Mouse (Mus musculus) spleen, adult 2 months (tissue): Measurements from ENCODE around the gene Slc38a1.

Experiments used
- CTCF ChIP-seq: fragments of 200-500 bp; IDR thresholded peaks from 2 replicates; pipeline ENCODE4 v1.5.1; 2011; ENCODE audit warnings: mild to moderate bottlenecking, inconsistent platforms; ENCODE audit not compliant: insufficient read depth, insufficient read length, insufficient replicate concordance; ENCODE audit errors: extremely low read depth
- POLR2A ChIP-seq: fragments of 200-500 bp; IDR thresholded peaks from 2 replicates; pipeline ENCODE4 v1.6.1; 2011; ENCODE audit warnings: low read depth, low read length, inconsistent platforms

DNA sequence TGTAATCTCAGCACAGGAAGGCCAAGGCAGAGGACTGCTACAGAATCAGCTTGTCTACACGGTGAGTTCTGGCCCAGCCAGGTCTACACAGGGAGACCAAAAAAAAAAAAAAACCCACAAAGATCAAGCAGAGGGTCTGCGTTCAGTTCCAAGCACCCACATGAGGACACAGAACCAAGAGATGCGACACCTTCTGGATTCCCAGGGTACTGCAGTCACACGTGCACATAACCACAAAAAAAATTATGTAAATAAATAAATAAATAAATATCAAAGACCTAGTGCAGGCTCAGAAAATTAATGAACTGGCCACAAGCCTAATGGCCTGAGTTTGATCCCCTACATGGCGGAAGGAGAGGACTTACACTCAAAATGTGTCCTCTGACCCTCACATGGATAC lies 10.5 kb downstream of the Slc38a1 start:
- TF ChIP-seq CTCF (no peak), POLR2A (no peak)
